In genomic region chr2:163152340-163153033, GRCm38 (mm10) we compare ENCODE assay signal across 10 mouse cellular contexts. TPM values are rescaled to one million over a fixed set of nuclear protein-coding genes. Genes with fewer than 3 reads are reported as not detected.
DNase-seq lines count a peak whose midpoint lies in the region; ATAC-seq and TF ChIP-seq lines count a peak whose summit lies in the region.
"Had no signal": no experiment of that assay in that cellular context is flagged by ENCODE, and none has a peak within 500 bp of the region (broad histone marks: within the 10 kb centered on the region; RNA-seq: fewer than 3 reads in every experiment).

No protein-coding gene starts in this region.

- TF ChIP-seq POLR2A in cerebellum, adult 2 months (IDR thresholded peaks at IDR 0.05; ENCODE audit: borderline replicate concordance, insufficient read depth, low read length) = no peak
- peak; percentile 74 for TF ChIP-seq POLR2A in cortical plate, adult 2 months (IDR thresholded peaks at IDR 0.05; ENCODE audit: extremely low read depth, insufficient read depth, low read length)

- H3K27me3 ChIP-seq in cerebellum, adult 2 months (ENCODE audit: control insufficient read depth, insufficient read depth, low read length) = no peaks in the 10 kb centered on the region
- no peaks in the 10 kb centered on the region for H3K27me3 ChIP-seq in hindbrain, embryonic 10.5 days (ENCODE audit: insufficient read depth, poor library complexity, severe bottlenecking)
- no peaks in the 10 kb centered on the region for H3K27me3 ChIP-seq in heart, embryonic 11.5 days (ENCODE audit: control insufficient read depth, insufficient read depth, low read length)
- H3K27me3 ChIP-seq: embryonic facial prominence, embryonic 15.5 days; lung, embryonic 15.5 days had no signal

- intact Hi-C loops in left cerebral cortex, postnatal 36 days (cut with DNase I) = no loop called here

- 34% methylated on average over 22 of the region's 22 CpGs for WGBS in cerebellum, adult 2 months
- 60% methylated on average over 22 of the region's 22 CpGs for WGBS in hindbrain, embryonic 10.5 days
- 67% methylated on average over 22 of the region's 22 CpGs for WGBS in heart, embryonic 11.5 days (ENCODE audit: insufficient replicate concordance)

- no peak overlapping the region for H3K4me3 ChIP-seq in cerebellum, adult 2 months (replicated peaks; ENCODE audit: insufficient read depth, low read depth, low read length)
- H3K4me3 ChIP-seq in cortical plate, adult 2 months (ENCODE audit: insufficient read depth, low read length) = no peak overlapping the region
- H3K4me3 ChIP-seq in hindbrain, embryonic 10.5 days = no peak overlapping the region
- no peak overlapping the region for H3K4me3 ChIP-seq in heart, embryonic 11.5 days (ENCODE audit: low read depth, low read length)
- H3K4me3 ChIP-seq: embryonic facial prominence, embryonic 15.5 days; lung, embryonic 15.5 days had no signal

- no peaks in the 10 kb centered on the region for H3K36me3 ChIP-seq in hindbrain, embryonic 10.5 days
- H3K36me3 ChIP-seq in heart, embryonic 11.5 days (ENCODE audit: control insufficient read depth, insufficient read depth, low read length) = no peaks in the 10 kb centered on the region
- H3K36me3 ChIP-seq: embryonic facial prominence, embryonic 15.5 days; lung, embryonic 15.5 days had no signal

- DNase-seq in cerebellum, adult 2 months = peak; percentile 21 to 34
- DNase-seq in cerebellum, adult 11 months = no peak
- peak; percentile 78 for DNase-seq in hindbrain, embryonic 10.5 days (ENCODE audit: low spot score)
- DNase-seq in left cerebral cortex, postnatal 36 days (ENCODE audit: low spot score in 2 of 2) = peak; percentile 81 to 82
- DNase-seq in right cerebral cortex, postnatal 14 days = peak; percentile 91

- no peak overlapping the region for H3K9ac ChIP-seq in heart, embryonic 11.5 days (ENCODE audit: low read depth, low read length)
- H3K9ac ChIP-seq: embryonic facial prominence, embryonic 15.5 days; lung, embryonic 15.5 days had no signal

- H3K9me3 ChIP-seq in hindbrain, embryonic 10.5 days = no peaks in the 10 kb centered on the region
- no peaks in the 10 kb centered on the region for H3K9me3 ChIP-seq in heart, embryonic 11.5 days (replicated peaks; ENCODE audit: control insufficient read depth, low read length)
- H3K9me3 ChIP-seq: embryonic facial prominence, embryonic 15.5 days; lung, embryonic 15.5 days had no signal

- no peak for TF ChIP-seq CTCF in cerebellum, adult 2 months (IDR thresholded peaks at IDR 0.05; ENCODE audit: borderline replicate concordance, insufficient read depth, low read depth, low read length)
- no peak for TF ChIP-seq CTCF in cortical plate, adult 2 months (IDR thresholded peaks at IDR 0.05; ENCODE audit: extremely low read depth, insufficient read depth, low read length)

- no peak overlapping the region for H3K4me2 ChIP-seq in heart, embryonic 11.5 days
- H3K4me2 ChIP-seq: embryonic facial prominence, embryonic 15.5 days; lung, embryonic 15.5 days had no signal

- H3K4me1 ChIP-seq in cerebellum, adult 2 months (ENCODE audit: control insufficient read depth, insufficient read depth, low read length) = no peaks in the 10 kb centered on the region
- H3K4me1 ChIP-seq in cortical plate, adult 2 months (ENCODE audit: control insufficient read depth, insufficient read depth, low read length) = peaks cover 3% of the 10 kb centered on the region; the same call in 1 of the 2 replicates
- H3K4me1 ChIP-seq in hindbrain, embryonic 10.5 days (replicated peaks) = peaks cover 23% of the 10 kb centered on the region
- H3K4me1 ChIP-seq in heart, embryonic 11.5 days (ENCODE audit: control insufficient read depth, insufficient read depth, low read length) = no peaks in the 10 kb centered on the region; the same call in 1 of the 2 replicates
- H3K4me1 ChIP-seq: embryonic facial prominence, embryonic 15.5 days; lung, embryonic 15.5 days had no signal

- no peak for ATAC-seq in heart, embryonic 11.5 days (replicated peaks; ENCODE audit: insufficient number of reproducible peaks, low FRiP score, low TSS enrichment)
- no peak for ATAC-seq in megakaryocyte, adult 5-6 weeks (ENCODE audit: poor library complexity, severe bottlenecking)

- H3K27ac ChIP-seq in cerebellum, adult 2 months (ENCODE audit: insufficient read depth, low read length) = no peak overlapping the region
- H3K27ac ChIP-seq in cortical plate, adult 2 months (ENCODE audit: insufficient read depth, low read length) = no peak overlapping the region
- H3K27ac ChIP-seq in hindbrain, embryonic 10.5 days = peak overlapping the region; percentile 54
- H3K27ac ChIP-seq in heart, embryonic 11.5 days (ENCODE audit: low read depth, low read length) = no peak overlapping the region
- H3K27ac ChIP-seq: embryonic facial prominence, embryonic 15.5 days; lung, embryonic 15.5 days had no signal

RNA-seq across cellular contexts. Expression of gene Tox2, which starts 50.4 kb away (rescaled TPM):
- 23.6 and 27.3 TPM in 2 replicates for polyA plus RNA-seq in cerebellum, adult 2 months (2012; rRNA removed)
- polyA plus RNA-seq in cortical plate, adult 2 months (2012; rRNA removed) = 26.1 and 28.1 TPM in 2 replicates
- polyA plus RNA-seq in hindbrain, embryonic 10.5 days (2016; fragmentation: Nextera tagmentation; extraction: Ambion mirVana) = 29.6 and 29.8 TPM in 2 replicates
- 10 to 100 TPM; 28.2 to 31.0 TPM for total RNA-seq in left cerebral cortex, postnatal 36 days (2021)
- 1.8 and 1.9 TPM in 2 replicates for polyA plus RNA-seq in heart, embryonic 11.5 days (2014; fragmentation: Nextera tagmentation; extraction: Ambion mirVana)
- total RNA-seq in megakaryocyte, adult 5-6 weeks (2015) = not detected in 2 replicates
- total RNA-seq in megakaryocyte, adult 5-6 weeks (2017) = not detected in 2 replicates
